Mouse (Mus musculus) limb, embryonic 14.5 days (tissue): ENCODE data around the gene Mrps27. TPM values are rescaled to one million over a fixed set of nuclear protein-coding genes. Genes with fewer than 3 reads are reported as not detected.
A peak's percentile ranks its signal among the peaks of the same experiment; 100 is the strongest.

ENCODE experiments used
- ATAC-seq: fragments of 200-750 bp; cut with Nextera tagmentation; 2 replicates; pipeline ENCODE4 v1.8.0; 2017; ENCODE audit warnings: low read depth, moderate number of reproducible peaks, moderate TSS enrichment; ENCODE audit not compliant: low FRiP score
- DNase-seq: peaks from one replicate; pipeline ENCODE4 v3.0.0-alpha.2; 2015; ENCODE audit warnings: low spot score
- H3K27ac ChIP-seq: fragments of 300-500 bp; sonication (generic); replicated peaks from 2 replicates; pipeline ENCODE4 v1.5.1; 2014; ENCODE audit warnings: low read depth, mild to moderate bottlenecking, low read length, moderate library complexity, mixed read lengths
- H3K27me3 ChIP-seq: fragments of 300-500 bp; sonication (generic); 2 replicates; pipeline ENCODE4 v1.6.1; 2014; ENCODE audit warnings: low read length, mixed read lengths; ENCODE audit not compliant: control insufficient read depth, insufficient read depth
- H3K36me3 ChIP-seq: fragments of 300-500 bp; sonication (generic); 2 replicates; pipeline ENCODE4 v1.6.1; 2014; ENCODE audit warnings: mild to moderate bottlenecking, low read length, moderate library complexity, mixed read lengths; ENCODE audit not compliant: control insufficient read depth, insufficient read depth
- H3K4me1 ChIP-seq: fragments of 300-500 bp; sonication (generic); 2 replicates; pipeline ENCODE4 v1.6.1; 2014; ENCODE audit warnings: antibody characterized with exemption, low read length, mixed read lengths; ENCODE audit not compliant: control insufficient read depth, insufficient read depth
- H3K4me2 ChIP-seq: fragments of 300-500 bp; sonication (generic); replicated peaks from 2 replicates; pipeline ENCODE4 v1.6.1; 2014; ENCODE audit warnings: low read depth, mild to moderate bottlenecking, low read length, moderate library complexity; ENCODE audit not compliant: severe bottlenecking
- H3K4me3 ChIP-seq: fragments of 300-500 bp; sonication (generic); replicated peaks from 2 replicates; pipeline ENCODE4 v1.5.1; 2014; ENCODE audit warnings: low read length
- H3K9ac ChIP-seq: fragments of 300-500 bp; sonication (generic); 2 replicates; pipeline ENCODE4 v1.6.1; 2014; ENCODE audit warnings: mild to moderate bottlenecking, low read depth, low read length, moderate library complexity; ENCODE audit not compliant: severe bottlenecking
- H3K9me3 ChIP-seq: fragments of 300-500 bp; sonication (generic); 2 replicates; pipeline ENCODE4 v1.6.1; 2016; ENCODE audit warnings: low read length; ENCODE audit not compliant: control insufficient read depth
- POLR2A ChIP-seq: fragments of 200-500 bp; IDR thresholded peaks from 2 replicates; pipeline ENCODE4 v1.8.0; 2012; ENCODE audit warnings: inconsistent platforms, mild to moderate bottlenecking, moderate library complexity, borderline replicate concordance; ENCODE audit not compliant: insufficient read depth, insufficient read length; ENCODE audit errors: extremely low read depth
- WGBS: fragments of 180-500 bp; shearing (Covaris S2); extraction: QIAGEN DNeasy Blood & Tissue Kit; methylation state at CpG from one replicate; pipeline ENCODE4 v1.1.7; 2014; 5-methylcytosine and 5-hydroxymethylcytosine counted together
- polyA plus RNA-seq, 2 experiments: library from polyadenylated mRNA; depleted of rRNA in 1 of 2; stranded (reverse) in 1 of 2; unstranded in 1 of 2; fragments of >200 nt; fragmentation: Nextera tagmentation in 1 of 2; extraction: Ambion mirVana in 1 of 2; gene quantifications; 2 replicates each; pipeline versions ENCODE4 v1.2.1 to v1.2.3; 2012 to 2014

Gene Mrps27
- 32.9 and 36.6 TPM in 2 replicates for polyA plus RNA-seq (2012; rRNA removed)
- 54.1 and 55.7 TPM in 2 replicates for polyA plus RNA-seq (2014; fragmentation: Nextera tagmentation; extraction: Ambion mirVana)

DNA sequence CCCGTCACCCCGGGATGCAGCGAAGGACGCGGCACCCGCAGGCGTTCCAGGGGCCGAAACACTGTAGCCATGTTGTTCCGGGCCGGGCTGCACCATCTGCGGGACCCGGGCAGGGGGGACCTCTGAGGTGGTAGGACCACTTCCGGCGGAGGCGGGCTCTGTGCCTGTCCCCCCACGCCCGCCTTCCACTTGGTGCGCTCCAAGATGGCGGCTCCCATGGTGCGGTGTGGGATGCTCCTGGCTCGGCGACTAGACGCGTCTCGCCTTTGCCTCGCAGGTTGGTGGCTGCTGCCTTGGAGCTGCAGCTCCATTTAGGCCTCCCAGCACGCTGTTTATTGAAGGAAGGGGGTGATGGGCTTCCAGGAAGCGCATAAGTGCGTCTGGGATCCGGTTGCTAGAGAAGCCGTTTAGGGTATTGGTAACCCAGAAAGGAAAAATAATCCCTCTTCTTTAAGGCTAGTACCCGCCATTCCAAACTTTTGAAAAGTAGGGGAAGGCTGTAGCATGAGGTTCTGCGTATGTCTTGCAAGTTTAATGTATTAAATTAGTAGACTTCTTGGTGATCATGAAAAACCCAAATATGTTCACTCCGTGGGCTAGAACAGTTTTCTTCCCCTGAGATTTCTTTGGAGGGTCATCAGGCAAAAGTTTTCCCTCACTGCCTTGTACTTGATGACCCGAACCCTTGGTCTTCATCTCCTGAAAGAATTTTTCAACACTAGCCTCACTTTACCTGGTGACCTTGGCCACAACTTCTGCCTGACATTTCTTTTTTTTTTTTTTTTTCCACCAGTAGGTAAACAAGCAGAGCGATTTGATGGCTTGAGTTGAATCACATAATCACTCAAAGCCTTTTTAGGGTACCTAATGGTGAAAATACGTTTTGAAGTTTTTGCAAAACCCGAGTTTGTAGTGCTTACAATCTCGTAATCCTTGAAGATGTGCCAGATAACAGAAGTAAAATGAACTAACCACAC lies at the start of gene Mrps27, which contains the start of gene Ptcd2:
Mrps27 (plus strand) TSS at position 188 of the 977 bp plus-strand sequence.
Ptcd2 (minus strand) TSS at position 107 of the 977 bp plus-strand sequence.
- H3K9me3 ChIP-seq, result no peaks in the 10 kb centered on the region
- peak within 1 kb of the TSS; percentile 73 for H3K4me3 ChIP-seq
- ATAC-seq (peak; percentile 98), DNase-seq (peak; percentile 97)
- peak within 1 kb of the TSS; percentile 74 for H3K27ac ChIP-seq
- H3K9ac ChIP-seq, result peak within 1 kb of the TSS; percentile 80
- peak within 1 kb of the TSS; percentile 76 for H3K4me2 ChIP-seq
- 4% methylated on average over 32 of the region's 39 CpGs for WGBS
- H3K27me3 ChIP-seq, result no peaks in the 10 kb centered on the region
- peaks cover 36% of the 10 kb centered on the region for H3K36me3 ChIP-seq
- peak; percentile 79; the same call in 1 of the 2 replicates for TF ChIP-seq POLR2A
- H3K4me1 ChIP-seq, result peaks cover 12% of the 10 kb centered on the region

GRCm38 (mm10) chr13:99299921-99300320 lies 44.7 kb upstream of the Mrps27 start:
- Histone ChIP-seq H3K27me3 (no peaks in the 10 kb centered on the region), H3K4me3 (no peak overlapping the region), H3K9ac (no peak overlapping the region), H3K9me3 (no peaks in the 10 kb centered on the region), H3K27ac (no peak overlapping the region), H3K4me2 (no peak overlapping the region), H3K36me3 (no peaks in the 10 kb centered on the region), H3K4me1 (peaks cover 9% of the 10 kb centered on the region; the same call in 1 of the 2 replicates)
- ATAC-seq (no peak), DNase-seq (no peak)
- no peak for TF ChIP-seq POLR2A
- WGBS, result 82% methylated on average over 5 of the region's 5 CpGs

DNA sequence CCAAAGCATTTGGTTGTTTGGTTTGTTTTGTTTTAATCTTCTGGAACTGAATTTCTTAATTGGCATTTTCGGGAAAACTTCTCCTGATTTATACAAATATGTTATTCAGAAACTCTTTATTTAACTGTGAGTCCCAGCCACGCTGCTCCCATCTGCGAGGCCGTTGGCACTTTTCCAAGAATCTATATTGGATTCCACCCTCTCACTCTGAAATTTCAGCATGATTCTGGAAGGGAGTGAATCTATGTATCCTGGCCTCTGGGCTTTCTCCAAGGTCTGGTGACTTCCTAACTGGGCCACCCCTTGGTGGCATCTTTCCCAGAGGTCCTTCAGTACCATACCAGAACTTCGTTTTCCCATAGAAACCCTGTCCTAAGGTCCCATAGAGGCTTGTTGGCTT lies 40.7 kb upstream of the Mrps27 start:
- Histone ChIP-seq H3K4me2 (no peak overlapping the region), H3K9me3 (no peaks in the 10 kb centered on the region), H3K4me1 (peaks cover 19% of the 10 kb centered on the region), H3K36me3 (no peaks in the 10 kb centered on the region), H3K4me3 (no peak overlapping the region), H3K27ac (no peak overlapping the region), H3K9ac (no peak overlapping the region), H3K27me3 (no peaks in the 10 kb centered on the region)
- ATAC-seq (peak; percentile 1; the same call in 1 of the 2 replicates), DNase-seq (peak; percentile 78)
- TF ChIP-seq POLR2A, result no peak
- 42% methylated on average over 5 of the region's 5 CpGs for WGBS

DNA sequence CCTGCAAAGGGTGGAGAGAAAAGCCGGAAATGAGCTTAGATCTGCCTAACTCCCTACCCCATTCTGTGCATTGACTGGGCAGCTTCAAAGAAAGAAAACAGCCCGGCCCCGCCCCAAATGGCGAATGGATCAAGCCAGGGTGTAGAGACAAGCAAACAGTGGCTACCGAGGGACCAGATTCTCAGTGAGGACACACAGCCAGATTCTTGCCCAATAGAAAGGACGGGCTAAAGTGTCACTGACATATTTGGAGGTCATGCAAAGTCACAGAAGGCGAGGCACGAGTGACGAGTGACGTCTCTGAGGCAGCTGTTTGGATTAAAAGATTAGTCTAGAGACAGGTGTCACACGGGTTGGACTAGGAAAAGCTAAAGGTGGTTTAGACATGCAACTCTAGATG lies 40.2 kb upstream of the Mrps27 start:
- no peaks in the 10 kb centered on the region for H3K36me3 ChIP-seq
- no peaks in the 10 kb centered on the region for H3K27me3 ChIP-seq
- H3K9me3 ChIP-seq, result no peaks in the 10 kb centered on the region
- no peak overlapping the region for H3K27ac ChIP-seq
- H3K4me1 ChIP-seq, result peaks cover 16% of the 10 kb centered on the region
- peak; percentile 78 for ATAC-seq
- no peak for TF ChIP-seq POLR2A
- H3K9ac ChIP-seq, result no peak overlapping the region
- 73% methylated on average over 11 of the region's 11 CpGs for WGBS
- H3K4me3 ChIP-seq, result no peak overlapping the region
- peak; percentile 49 for DNase-seq
- no peak overlapping the region for H3K4me2 ChIP-seq

GRCm38 (mm10) chr13:99305186-99305585 lies 39.4 kb upstream of the Mrps27 start:
- TF ChIP-seq POLR2A, result no peak

More at GRCm38 (mm10) chr13:99305186-99305585, 39.4 kb upstream of the Mrps27 start:
- Histone ChIP-seq H3K4me1 (peaks cover 14% of the 10 kb centered on the region), H3K36me3 (no peaks in the 10 kb centered on the region), H3K9ac (no peak overlapping the region), H3K4me3 (no peak overlapping the region), H3K27me3 (no peaks in the 10 kb centered on the region), H3K9me3 (no peaks in the 10 kb centered on the region), H3K27ac (no peak overlapping the region), H3K4me2 (no peak overlapping the region)
- DNase-seq (no peak), ATAC-seq (no peak)
- WGBS, result 86% methylated on average over 1 of the region's 1 CpGs
